Mouse (Mus musculus): ENCODE results near the gene Myo10. TPM values are rescaled to one million over a fixed set of nuclear protein-coding genes. Genes with fewer than 3 reads are reported as not detected.

Gene Myo10
- total RNA-seq, 2 experiments from 2014 or later: 42.1 to 46.9 TPM

DNA sequence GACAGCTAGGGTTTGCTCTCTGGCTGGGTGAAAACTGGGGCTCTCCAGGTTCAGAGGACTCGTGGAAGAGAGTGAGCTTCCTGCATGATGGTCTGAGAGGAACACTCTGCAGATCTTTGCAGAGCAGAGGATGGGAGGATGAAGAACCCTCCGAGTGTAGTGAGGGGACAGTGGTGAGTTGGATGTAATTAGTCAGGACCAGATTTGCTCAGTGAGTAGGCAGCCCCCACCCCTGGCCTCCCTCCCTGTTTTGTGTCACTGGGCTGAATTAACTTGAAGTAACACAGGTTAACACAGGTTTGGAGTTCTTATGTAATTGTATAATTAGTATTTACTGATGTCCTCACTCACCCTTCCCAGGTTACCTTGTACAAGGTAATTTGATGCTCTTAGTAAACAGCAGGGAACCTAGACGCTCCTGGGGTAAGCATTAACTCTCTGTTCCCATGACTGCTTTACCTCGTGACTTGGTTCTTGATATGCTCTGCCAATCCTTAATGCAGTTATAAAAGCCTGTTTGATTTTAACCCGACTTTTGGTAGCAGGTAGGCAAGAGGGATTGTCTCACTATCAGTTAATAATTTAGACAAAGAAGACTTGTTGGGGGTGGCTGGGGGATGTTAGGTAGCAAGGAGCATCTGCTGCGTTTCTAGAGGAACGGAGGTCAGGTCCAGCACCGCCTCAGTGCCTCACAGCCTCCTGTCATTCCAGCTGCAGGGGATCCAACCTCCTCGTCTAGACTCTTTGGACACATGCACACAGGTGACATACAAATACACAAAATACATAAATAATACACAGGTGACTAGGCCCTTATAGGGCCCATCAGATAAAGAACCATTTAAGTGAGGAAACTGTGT, 66.3 kb downstream of the Myo10 start:
- H3K4me3 ChIP-seq: no peak overlapping the region
- intact Hi-C loops (cut with DNase I): no loop called here
- no peak for TF ChIP-seq CTCF (IDR thresholded peaks at IDR 0.05)
- no peak for DNase-seq (ENCODE audit: extremely low spot score in 1 of 2, low spot score in 2 of 2)
- H3K27ac ChIP-seq: no peak overlapping the region

DNA sequence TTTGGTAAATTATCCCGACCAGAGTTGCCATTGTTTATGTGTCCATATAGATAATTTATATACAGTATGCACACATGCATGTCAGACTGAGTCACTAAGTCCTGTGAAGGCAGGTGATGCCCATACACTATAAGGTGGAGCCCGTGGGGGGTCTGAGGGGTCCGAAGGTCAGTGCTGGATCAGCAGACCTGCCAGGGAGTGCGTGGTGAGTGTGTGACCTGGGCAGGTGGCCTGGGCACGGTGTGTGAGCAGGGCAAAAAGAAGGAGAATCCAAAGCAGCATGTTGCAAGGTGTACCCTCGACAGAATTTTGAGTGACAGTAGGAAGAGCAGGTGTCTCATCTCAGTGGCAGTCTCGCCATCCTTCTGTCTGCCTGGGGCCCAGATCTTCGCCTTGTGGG, 67.2 kb downstream of the Myo10 start:
- intact Hi-C loops (cut with DNase I): no loop called here
- DNase-seq (ENCODE audit: extremely low spot score in 1 of 2, low spot score in 2 of 2): no peak
- no peak overlapping the region for H3K27ac ChIP-seq
- no peak overlapping the region for H3K4me3 ChIP-seq
- no peak for TF ChIP-seq CTCF (IDR thresholded peaks at IDR 0.05)

DNA sequence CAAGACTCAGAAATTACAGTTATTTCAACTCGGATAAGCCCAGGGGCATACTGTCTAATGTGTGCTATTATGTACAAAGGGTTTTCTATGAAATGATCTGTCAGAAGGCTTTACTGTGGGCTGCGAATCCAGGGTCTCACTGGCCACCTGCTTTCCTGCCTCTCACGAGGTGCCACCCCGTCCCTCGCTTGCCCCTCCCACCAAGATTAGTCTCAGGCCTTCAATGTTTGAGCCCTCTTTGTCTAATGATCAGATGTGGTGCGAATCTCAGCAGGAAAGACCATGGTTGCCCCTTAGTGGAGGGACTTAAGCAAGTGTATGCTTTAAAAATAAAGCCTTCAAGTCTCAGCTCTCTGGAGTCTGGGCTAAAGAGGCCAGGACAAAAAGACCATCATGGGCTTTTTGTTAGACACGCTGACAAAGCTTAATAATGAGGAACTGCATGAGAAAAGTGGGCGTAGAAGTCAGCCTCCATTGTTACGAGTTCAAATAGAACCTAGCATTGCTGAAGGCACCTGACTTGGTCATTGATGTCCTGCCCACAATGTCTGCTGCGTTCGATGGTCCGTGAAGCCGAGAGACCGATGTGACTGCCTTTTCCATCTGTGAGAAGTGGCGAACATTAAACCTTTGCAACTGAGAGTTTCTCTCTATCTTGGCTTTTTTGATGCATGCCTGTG, 67.9 kb downstream of the Myo10 start:
- no peak; the same call in 1 of the 2 replicates for TF ChIP-seq CTCF (IDR thresholded peaks at IDR 0.05)
- intact Hi-C loops (cut with DNase I): no loop called here
- H3K27ac ChIP-seq: no peak overlapping the region

DNA sequence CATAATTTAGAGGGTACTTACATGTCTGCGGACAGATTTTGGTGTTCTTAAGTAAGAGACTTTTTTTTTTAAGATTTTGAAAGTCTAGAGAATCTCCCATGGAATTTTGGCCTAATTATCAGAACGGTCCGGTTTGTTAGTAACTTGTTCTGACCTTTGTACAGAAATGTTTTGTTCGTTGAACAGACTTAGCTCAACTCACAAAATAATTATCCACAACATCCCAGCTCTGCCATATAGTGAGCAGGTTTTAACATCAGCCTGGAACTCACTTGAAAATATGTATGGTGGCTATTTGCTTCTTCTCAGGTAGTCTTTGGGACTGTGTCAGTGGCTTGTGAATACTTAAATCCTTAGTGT, 68.4 kb downstream of the Myo10 start:
- intact Hi-C loops (cut with DNase I): no loop called here
- no peak overlapping the region for H3K27ac ChIP-seq
- no peak for DNase-seq (ENCODE audit: extremely low spot score in 1 of 2, low spot score in 2 of 2)
- no peak overlapping the region for H3K4me3 ChIP-seq
- TF ChIP-seq CTCF (IDR thresholded peaks at IDR 0.05): no peak

More for the DNA sequence above, 67.9 kb downstream of the Myo10 start:
- DNase-seq (ENCODE audit: extremely low spot score in 1 of 2, low spot score in 2 of 2): no peak
- no peak overlapping the region for H3K4me3 ChIP-seq

DNA sequence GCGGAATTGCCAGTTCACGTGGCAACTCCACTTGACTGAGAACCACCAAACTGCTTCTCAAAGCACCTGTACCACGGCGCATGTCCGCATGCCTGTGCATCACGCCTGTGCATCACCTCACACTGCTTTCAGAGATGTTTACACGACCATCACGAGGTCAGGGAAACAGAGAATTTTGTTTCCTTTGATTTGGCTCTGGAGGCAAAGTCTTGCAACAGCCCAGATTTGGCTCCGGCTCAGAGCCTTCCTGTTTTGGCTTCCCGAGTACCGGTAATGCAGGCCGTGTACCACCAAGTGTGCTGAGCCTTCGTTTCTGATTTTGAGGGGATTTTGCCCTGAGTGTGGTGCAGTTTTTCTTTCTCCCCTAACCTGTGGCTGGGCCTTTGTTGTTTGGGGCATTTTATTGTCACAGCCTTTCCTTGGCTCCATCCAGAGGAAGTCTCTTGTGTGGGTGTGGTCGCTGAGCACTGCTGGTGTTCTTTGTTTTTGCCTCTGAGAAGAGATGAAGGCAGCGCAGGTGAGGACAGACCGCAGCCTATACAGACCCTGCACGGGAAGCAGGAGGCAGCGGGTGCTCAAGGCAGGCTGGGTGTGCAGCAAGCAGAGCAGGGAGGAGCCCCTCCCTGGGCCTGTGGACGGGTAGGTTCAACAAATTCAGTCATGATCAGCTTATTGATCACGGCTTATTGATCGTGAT, 70.1 kb downstream of the Myo10 start:
- intact Hi-C loops (cut with DNase I): no loop called here
- no peak for TF ChIP-seq CTCF (IDR thresholded peaks at IDR 0.05)

DNA sequence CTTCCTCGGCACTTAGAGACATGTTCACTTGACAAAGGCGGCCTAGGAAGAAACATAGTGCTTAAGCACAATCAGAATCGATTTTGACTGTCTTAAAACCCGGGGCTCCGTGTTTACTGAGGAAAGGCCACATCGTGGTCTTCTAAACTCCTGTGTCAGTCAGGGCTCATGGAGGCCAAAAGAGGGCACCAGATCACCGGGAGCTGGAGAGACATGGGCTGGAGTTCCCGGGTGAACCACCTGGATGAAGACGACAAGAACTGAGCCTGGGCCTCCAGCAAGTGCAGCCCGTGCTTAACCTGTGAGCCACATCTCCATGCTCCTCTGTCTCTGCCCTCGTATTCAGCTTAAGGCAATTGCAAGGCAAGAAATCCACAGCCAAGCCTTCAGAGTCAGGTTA, 71.4 kb downstream of the Myo10 start:
- Histone ChIP-seq H3K27ac (no peak overlapping the region), H3K4me3 (no peak overlapping the region)
- TF ChIP-seq CTCF (IDR thresholded peaks at IDR 0.05): no peak
- no peak for DNase-seq (ENCODE audit: extremely low spot score in 1 of 2, low spot score in 2 of 2)
- intact Hi-C loops (cut with DNase I): no loop called here

More for the DNA sequence above, 70.1 kb downstream of the Myo10 start:
- no peak for DNase-seq (ENCODE audit: extremely low spot score in 1 of 2, low spot score in 2 of 2)
- Histone ChIP-seq H3K4me3 (no peak overlapping the region), H3K27ac (no peak overlapping the region)

DNA sequence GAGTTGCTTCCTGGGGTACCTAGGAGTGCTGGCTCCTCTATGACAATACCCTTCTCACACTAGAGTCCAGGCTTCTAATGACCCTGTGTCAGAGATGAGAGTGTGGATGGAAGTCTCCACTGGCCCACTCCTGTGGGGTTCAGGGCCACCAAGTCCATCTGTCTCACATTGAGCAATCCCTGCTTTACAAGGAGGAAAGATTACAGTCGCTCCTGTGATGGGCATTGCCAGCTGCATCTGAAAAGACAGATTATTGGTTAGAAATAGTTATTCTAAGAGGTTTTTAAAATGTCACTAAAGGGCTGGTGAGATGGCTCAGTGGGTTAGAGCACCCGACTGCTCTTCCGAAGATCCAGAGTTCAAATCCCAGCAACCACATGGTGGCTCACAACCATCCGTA, 72.4 kb downstream of the Myo10 start:
- TF ChIP-seq CTCF (IDR thresholded peaks at IDR 0.05): no peak
- intact Hi-C loops (cut with DNase I): no loop called here
- no peak for DNase-seq (ENCODE audit: extremely low spot score in 1 of 2, low spot score in 2 of 2)
- Histone ChIP-seq H3K27ac (no peak overlapping the region), H3K4me3 (no peak overlapping the region)

DNA sequence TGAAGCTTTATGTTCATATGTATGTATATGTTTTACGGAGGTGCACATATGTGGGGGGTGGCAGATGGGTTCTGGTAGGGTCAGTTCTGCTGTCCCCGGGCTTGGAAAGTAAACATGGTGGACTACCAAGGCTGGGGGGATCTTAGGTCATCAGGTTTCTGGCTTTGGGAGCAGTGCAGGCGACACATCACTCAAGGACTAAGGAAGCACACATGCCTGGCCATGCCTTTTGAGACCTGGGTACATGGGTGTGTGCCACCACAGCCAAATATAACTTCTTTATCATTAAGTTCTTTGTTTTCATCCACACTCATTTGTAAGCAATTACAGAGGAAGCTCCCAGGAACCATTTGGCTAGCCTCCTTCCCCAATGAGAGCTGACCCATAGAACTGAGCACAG, 72.9 kb downstream of the Myo10 start:
- intact Hi-C loops (cut with DNase I): no loop called here
- DNase-seq (ENCODE audit: extremely low spot score in 1 of 2, low spot score in 2 of 2): no peak
- H3K27ac ChIP-seq: no peak overlapping the region
- H3K4me3 ChIP-seq: no peak overlapping the region
- no peak for TF ChIP-seq CTCF (IDR thresholded peaks at IDR 0.05)

DNA sequence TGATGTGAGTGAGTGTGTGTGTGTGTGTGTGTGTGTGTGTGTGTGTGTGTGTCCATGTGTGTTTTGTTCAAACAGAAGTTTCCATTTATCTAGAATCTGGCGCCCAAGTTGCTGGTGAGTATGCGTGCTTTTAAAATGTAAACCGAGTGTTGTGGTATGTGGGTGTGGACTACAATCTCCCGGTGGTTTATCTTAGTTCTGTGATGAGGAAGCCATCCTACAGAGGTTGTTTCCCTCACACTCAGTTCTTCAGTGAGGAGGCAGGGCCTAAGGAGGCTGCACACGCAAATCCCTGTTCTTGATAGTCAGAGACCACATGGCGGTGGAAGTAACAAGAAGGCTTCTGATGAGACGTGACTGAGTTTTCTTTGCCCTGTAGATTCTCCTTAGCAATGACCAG, 73.6 kb downstream of the Myo10 start:
- DNase-seq (ENCODE audit: extremely low spot score in 1 of 2, low spot score in 2 of 2): no peak
- Histone ChIP-seq H3K27ac (no peak overlapping the region), H3K4me3 (no peak overlapping the region)
- TF ChIP-seq CTCF (IDR thresholded peaks at IDR 0.05): no peak
- intact Hi-C loops (cut with DNase I): no loop called here

DNA sequence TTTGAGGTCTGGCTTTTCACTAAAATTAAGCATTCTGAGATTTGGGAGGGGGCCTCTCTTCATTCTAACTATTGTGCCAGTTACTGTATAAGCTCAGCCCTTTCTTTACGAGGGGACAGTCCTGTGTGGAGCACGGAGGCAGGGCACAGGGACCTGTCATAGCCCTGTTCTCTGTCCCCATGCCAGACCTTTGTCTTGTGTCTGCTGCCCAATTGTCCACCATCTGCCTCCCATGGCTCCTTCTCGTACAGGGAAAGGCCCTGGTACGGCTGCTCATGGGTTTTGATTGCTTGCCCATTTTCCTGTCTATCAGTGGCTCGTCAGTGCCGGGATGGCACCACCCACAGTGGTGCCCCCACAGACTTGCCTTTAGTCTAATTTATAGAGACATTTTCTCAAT, 74.3 kb downstream of the Myo10 start:
- DNase-seq (ENCODE audit: extremely low spot score in 1 of 2, low spot score in 2 of 2): no peak
- H3K27ac ChIP-seq: no peak overlapping the region
- H3K4me3 ChIP-seq: no peak overlapping the region
- TF ChIP-seq CTCF (IDR thresholded peaks at IDR 0.05): no peak
- intact Hi-C loops (cut with DNase I): no loop called here

DNA sequence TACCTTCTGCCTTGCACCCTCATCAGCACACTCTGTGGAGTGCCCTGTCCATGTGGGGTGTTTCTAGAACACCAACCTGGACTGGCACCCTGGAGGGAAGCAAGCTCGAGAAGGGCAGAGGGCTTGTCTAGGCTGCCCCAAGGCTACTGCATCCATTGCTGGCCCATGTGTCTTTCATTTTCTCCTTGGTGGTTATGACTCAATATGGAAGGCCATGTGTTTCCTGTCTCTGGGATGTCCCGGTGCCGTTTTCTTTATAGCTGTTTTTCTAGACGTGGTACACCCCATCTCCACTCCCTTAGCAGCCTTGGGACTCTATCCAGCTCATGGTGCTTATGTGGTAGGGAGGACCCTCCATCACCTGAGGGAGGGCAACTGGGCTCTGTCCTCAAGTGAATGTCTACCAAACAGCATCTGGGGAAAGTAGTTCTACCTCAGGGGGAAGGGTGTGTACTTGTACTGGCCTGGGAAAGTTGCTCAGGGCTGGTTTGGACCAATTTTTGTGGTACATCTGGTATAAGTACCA, 76.8 kb downstream of the Myo10 start:
- DNase-seq (ENCODE audit: extremely low spot score in 1 of 2, low spot score in 2 of 2): no peak
- TF ChIP-seq CTCF (IDR thresholded peaks at IDR 0.05): no peak
- intact Hi-C loops (cut with DNase I): no loop called here
- Histone ChIP-seq H3K27ac (no peak overlapping the region), H3K4me3 (no peak overlapping the region)

DNA sequence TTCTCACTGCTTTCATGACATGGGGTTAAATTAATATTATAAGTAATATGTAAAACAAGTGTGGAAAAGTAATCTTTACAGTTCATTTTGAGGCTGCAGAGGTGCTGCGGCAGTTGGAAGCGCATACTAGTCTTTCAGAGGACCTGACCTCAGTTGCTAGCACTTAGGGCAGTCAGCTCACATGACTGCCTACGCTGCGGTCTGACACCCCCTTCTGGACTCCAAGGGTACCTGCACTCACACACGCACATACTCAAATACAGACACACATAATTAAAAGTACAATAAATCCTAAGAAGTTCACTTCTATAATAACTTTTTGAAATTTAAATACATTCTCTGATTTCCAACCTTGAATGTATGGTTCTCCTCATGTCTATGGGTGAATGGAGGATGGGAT, 80.3 kb downstream of the Myo10 start:
- no peak for TF ChIP-seq CTCF (IDR thresholded peaks at IDR 0.05)
- intact Hi-C loops (cut with DNase I): no loop called here

More for the DNA sequence above, 80.3 kb downstream of the Myo10 start:
- no peak overlapping the region for H3K4me3 ChIP-seq
- no peak overlapping the region for H3K27ac ChIP-seq
- no peak for DNase-seq (ENCODE audit: extremely low spot score in 1 of 2, low spot score in 2 of 2)

Measured in left cerebral cortex, adult 2 months (tissue).